Mouse (Mus musculus): ENCODE measurements around the gene Mocs2.

DNA sequence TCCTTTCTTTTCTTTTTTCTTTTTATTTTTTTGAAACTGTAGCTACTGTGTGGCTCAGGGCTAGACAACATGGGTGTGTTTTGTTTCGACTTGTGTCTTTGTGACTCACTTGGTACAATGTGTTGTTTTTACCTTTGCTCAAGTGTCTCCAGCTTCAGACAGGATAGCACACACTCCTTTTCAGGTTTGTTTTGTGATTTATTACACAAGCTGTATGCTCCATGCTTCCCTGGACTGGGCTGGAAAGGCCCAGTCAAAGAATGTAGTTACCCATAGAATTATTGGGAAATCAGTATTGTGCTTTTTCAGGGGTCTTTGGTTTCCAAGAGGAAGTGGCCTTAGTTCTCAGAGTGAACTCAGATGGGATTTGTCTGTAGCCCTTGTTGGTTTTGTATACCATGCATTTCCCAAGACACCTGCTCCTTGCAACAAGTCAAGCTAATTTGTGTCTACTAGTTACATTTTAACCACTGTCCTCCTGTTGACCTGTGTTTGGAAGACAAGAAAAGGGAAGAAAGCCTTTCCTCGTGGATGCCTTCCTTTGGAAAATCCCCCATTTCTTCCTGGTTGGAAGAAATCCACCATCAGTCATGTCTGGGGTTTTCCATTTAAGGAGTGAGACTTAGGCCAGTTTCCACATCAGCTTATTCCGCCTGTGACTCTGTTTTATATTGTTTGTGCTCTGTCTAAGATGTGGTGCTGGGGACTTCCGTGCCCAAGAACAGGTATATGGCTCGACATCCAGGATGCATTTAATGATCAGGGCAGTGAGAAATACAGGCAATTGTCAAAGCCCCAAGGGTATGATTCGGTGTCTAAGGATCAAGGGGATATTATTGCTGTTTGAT is 34.5 kb downstream of the Mocs2 start:
- no peak for TF ChIP-seq CTCF (conservative IDR thresholded peaks at IDR 0.05; ENCODE audit: low read length)
- no peak for TF ChIP-seq POU5F1 (IDR thresholded peaks at IDR 0.05; ENCODE audit: borderline replicate concordance, low read length)
